Mouse (Mus musculus): ENCODE data around the gene Sgms1. TPM values are rescaled to one million over a fixed set of nuclear protein-coding genes. Genes with fewer than 3 reads are reported as not detected.

The Sgms1 gene
- polyA plus RNA-seq, 1 experiment = 10.8 TPM

DNA sequence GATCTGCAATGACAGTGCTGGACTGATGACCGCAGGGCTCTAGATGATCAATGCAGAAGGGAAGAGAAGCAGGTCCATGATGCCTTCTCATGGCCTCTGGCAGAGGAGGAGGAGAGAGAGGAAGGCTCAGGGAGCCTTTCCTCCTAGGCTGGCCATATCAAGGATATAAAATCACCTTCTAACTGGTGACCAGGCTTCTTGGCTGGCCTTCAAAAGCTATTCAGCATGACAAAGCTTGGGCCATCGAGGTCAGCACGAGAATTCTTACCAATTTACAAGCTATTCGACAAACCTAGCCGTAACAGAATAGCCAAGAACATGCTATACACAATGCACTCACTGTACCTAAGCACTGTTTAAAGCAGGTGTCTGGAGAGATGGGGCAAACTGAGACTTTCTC is 159.7 kb downstream of the Sgms1 start:
- Histone ChIP-seq H3K27me3 (replicated peaks) (no peaks in the 10 kb centered on the region), H3K9me3 (peaks cover 3% of the 10 kb centered on the region), H3K36me3 (replicated peaks; ENCODE audit: low read length) (peaks cover 84% of the 10 kb centered on the region), H3K4me1 (peaks cover 88% of the 10 kb centered on the region), H3K4me3 (replicated peaks) (peak overlapping the region; percentile 28)
- TF ChIP-seq GATA1 (IDR thresholded peaks at IDR 0.05; ENCODE audit: borderline replicate concordance, low read length) = no peak
- TF ChIP-seq FLI1 (IDR thresholded peaks at IDR 0.05; ENCODE audit: low read length) = no peak

GRCm38 (mm10) chr19:32227175-32227574 is 162.3 kb downstream of the Sgms1 start:
- H3K27me3 ChIP-seq (replicated peaks) = no peaks in the 10 kb centered on the region
- peak overlapping the region; percentile 2 for H3K4me3 ChIP-seq (replicated peaks)
- H3K36me3 ChIP-seq (replicated peaks; ENCODE audit: low read length) = peaks cover 86% of the 10 kb centered on the region
- TF ChIP-seq GATA1 (IDR thresholded peaks at IDR 0.05; ENCODE audit: borderline replicate concordance, low read length) = no peak
- no peak for TF ChIP-seq FLI1 (IDR thresholded peaks at IDR 0.05; ENCODE audit: low read length)
- H3K9me3 ChIP-seq = peaks cover 3% of the 10 kb centered on the region
- H3K4me1 ChIP-seq = peaks cover 88% of the 10 kb centered on the region

- no peak for TF ChIP-seq GATA1 (IDR thresholded peaks at IDR 0.05; ENCODE audit: borderline replicate concordance, low read length)
- TF ChIP-seq FLI1 (IDR thresholded peaks at IDR 0.05; ENCODE audit: low read length) = no peak
- Histone ChIP-seq H3K4me1 (peaks cover 86% of the 10 kb centered on the region), H3K36me3 (replicated peaks; ENCODE audit: low read length) (peaks cover 84% of the 10 kb centered on the region)
Observed at GRCm38 (mm10) chr19:32225097-32225490, 164.4 kb downstream of the Sgms1 start.

DNA sequence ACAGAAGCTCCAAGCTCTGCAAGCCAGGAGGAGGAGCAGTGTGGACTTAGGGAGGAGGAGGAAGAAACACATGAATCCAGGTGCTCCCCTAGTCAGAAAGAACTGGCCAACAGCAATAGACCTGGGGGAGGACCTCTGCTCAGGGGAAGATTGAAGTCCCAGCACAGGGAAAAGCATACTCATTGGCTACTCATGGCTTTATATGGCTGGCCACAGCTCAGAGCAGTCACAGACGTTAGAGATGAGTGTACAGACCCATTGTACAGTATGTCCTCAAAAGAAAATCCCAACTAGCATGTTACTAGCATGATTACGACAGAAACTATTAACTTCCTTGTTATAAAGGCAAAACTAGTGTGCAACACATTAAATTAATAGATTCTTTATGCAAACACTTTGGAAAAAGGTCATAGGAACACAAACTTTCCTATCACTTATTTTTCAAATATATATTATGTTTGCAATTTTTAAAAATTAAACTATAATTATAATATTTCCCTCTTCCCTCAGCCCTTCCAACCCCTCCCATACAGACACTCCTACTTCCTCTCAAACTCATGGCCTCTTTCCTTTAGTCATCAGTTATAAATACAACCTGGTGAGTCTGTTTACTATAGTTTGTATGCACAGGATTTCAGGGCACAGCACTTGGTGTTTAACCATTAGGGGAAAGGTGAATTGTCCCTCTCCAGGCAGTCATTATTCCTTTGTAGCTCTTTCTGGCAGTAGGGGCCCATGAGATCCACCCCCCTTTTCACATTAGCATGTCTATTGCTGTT is 165.0 kb downstream of the Sgms1 start:
- Histone ChIP-seq H3K4me1 (peaks cover 84% of the 10 kb centered on the region), H3K9me3 (peaks cover 3% of the 10 kb centered on the region), H3K4me3 (replicated peaks) (peak overlapping the region; percentile 43), H3K27me3 (replicated peaks) (no peaks in the 10 kb centered on the region), H3K36me3 (replicated peaks; ENCODE audit: low read length) (peaks cover 82% of the 10 kb centered on the region)
- TF ChIP-seq FLI1 (IDR thresholded peaks at IDR 0.05; ENCODE audit: low read length) = no peak
- TF ChIP-seq GATA1 (IDR thresholded peaks at IDR 0.05; ENCODE audit: borderline replicate concordance, low read length) = no peak

More at GRCm38 (mm10) chr19:32225097-32225490, 164.4 kb downstream of the Sgms1 start:
- peaks cover 3% of the 10 kb centered on the region for H3K9me3 ChIP-seq
- peak overlapping the region; percentile 51 for H3K4me3 ChIP-seq (replicated peaks)
- H3K27me3 ChIP-seq (replicated peaks) = no peaks in the 10 kb centered on the region

DNA sequence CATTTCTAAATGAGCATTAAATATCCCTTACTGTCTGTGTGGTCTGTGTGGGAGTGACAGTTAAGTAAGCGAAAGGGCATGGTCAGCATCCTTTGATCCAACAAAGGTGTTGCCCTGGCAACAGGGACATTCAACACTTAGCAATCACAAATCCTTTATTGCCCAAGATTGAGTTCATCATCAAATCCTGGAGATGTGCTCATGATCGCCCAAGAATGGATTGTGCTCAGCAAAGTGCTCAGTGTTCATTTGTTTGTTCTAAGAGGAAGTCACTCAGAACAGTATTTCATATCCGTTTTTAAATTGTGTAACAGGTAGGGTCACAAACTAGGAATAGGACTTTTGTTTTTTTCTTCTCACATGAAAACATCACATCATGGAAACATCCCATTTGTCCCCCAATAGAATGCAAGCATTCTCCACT is 165.8 kb downstream of the Sgms1 start:
- TF ChIP-seq FLI1 (IDR thresholded peaks at IDR 0.05; ENCODE audit: low read length) = no peak
- peaks cover 84% of the 10 kb centered on the region for H3K4me1 ChIP-seq
- no peak overlapping the region for H3K4me3 ChIP-seq (replicated peaks)
- peaks cover 3% of the 10 kb centered on the region for H3K9me3 ChIP-seq
- H3K27me3 ChIP-seq (replicated peaks) = no peaks in the 10 kb centered on the region
- peaks cover 84% of the 10 kb centered on the region for H3K36me3 ChIP-seq (replicated peaks; ENCODE audit: low read length)

GRCm38 (mm10) chr19:32222083-32222482 is 167.4 kb downstream of the Sgms1 start:
- Histone ChIP-seq H3K9me3 (peaks cover 3% of the 10 kb centered on the region), H3K36me3 (replicated peaks; ENCODE audit: low read length) (peaks cover 93% of the 10 kb centered on the region), H3K4me3 (replicated peaks) (peak overlapping the region; percentile 66), H3K27me3 (replicated peaks) (no peaks in the 10 kb centered on the region), H3K4me1 (peaks cover 93% of the 10 kb centered on the region)
- TF ChIP-seq FLI1 (IDR thresholded peaks at IDR 0.05; ENCODE audit: low read length) (no peak), GATA1 (IDR thresholded peaks at IDR 0.05; ENCODE audit: borderline replicate concordance, low read length) (no peak)

- TF ChIP-seq GATA1 (IDR thresholded peaks at IDR 0.05; ENCODE audit: borderline replicate concordance, low read length) (no peak), FLI1 (IDR thresholded peaks at IDR 0.05; ENCODE audit: low read length) (no peak)
- peaks cover 87% of the 10 kb centered on the region for H3K4me1 ChIP-seq
- H3K9me3 ChIP-seq = peaks cover 3% of the 10 kb centered on the region
- peaks cover 91% of the 10 kb centered on the region for H3K36me3 ChIP-seq (replicated peaks; ENCODE audit: low read length)
- H3K4me3 ChIP-seq (replicated peaks) = no peak overlapping the region
- no peaks in the 10 kb centered on the region for H3K27me3 ChIP-seq (replicated peaks)
Observed at GRCm38 (mm10) chr19:32220991-32221390, 168.5 kb downstream of the Sgms1 start.

GRCm38 (mm10) chr19:32216710-32217109 is 172.8 kb downstream of the Sgms1 start:
- no peak overlapping the region for H3K4me3 ChIP-seq (replicated peaks)
- peaks cover 89% of the 10 kb centered on the region for H3K36me3 ChIP-seq (replicated peaks; ENCODE audit: low read length)
- no peaks in the 10 kb centered on the region for H3K27me3 ChIP-seq (replicated peaks)
- H3K4me1 ChIP-seq = peaks cover 82% of the 10 kb centered on the region
- H3K9me3 ChIP-seq = no peaks in the 10 kb centered on the region
- TF ChIP-seq FLI1 (IDR thresholded peaks at IDR 0.05; ENCODE audit: low read length) = no peak
- no peak for TF ChIP-seq GATA1 (IDR thresholded peaks at IDR 0.05; ENCODE audit: borderline replicate concordance, low read length)

DNA sequence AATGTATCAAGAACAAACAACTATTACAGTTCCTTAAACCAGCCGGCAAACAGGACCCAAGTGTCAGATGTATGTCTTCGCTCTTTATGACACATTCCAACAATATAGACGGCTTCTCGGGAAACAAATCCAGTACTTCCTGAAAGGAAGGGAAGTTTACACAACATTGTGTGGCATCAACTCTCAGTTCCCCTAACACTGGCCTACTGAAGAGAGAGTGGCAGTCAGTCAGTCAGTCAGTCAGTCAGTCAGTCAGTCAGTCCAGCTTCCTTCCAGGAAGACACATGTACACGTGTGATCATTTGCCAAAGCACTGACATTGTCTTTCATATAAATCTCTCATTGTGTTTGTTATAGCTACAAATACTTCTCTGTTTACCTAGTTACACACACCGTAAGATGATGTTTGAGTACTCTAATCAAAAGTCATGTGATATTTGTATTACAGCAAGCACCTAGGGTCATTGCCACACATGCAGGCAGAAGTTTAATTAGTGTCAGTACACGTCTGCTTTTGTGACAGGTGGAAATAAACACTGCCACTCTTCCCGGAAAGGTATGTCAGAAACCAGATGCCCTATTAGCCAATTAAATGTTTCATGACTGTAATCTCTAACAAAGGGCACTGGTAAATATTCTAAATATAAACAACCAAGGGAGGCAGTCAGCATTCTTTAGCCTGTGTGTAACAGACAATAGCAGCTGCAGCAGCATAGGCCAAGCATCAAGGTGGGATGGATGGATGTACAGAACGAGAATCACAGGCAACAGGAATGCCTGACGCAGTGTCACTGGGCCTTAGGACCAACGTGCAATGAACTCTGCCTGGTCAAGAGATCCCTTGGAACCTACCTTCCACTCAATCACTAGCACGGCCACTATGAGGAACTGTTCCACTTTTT is 174.4 kb downstream of the Sgms1 start:
- Histone ChIP-seq H3K4me1 (peaks cover 83% of the 10 kb centered on the region), H3K9me3 (no peaks in the 10 kb centered on the region), H3K27me3 (replicated peaks) (no peaks in the 10 kb centered on the region), H3K4me3 (replicated peaks) (peak overlapping the region; percentile 67), H3K36me3 (replicated peaks; ENCODE audit: low read length) (peaks cover 84% of the 10 kb centered on the region)
- TF ChIP-seq GATA1 (IDR thresholded peaks at IDR 0.05; ENCODE audit: borderline replicate concordance, low read length) (no peak), FLI1 (IDR thresholded peaks at IDR 0.05; ENCODE audit: low read length) (no peak)

- Histone ChIP-seq H3K36me3 (replicated peaks; ENCODE audit: low read length) (peaks cover 70% of the 10 kb centered on the region), H3K4me1 (peaks cover 80% of the 10 kb centered on the region), H3K9me3 (no peaks in the 10 kb centered on the region), H3K4me3 (replicated peaks) (no peak overlapping the region), H3K27me3 (replicated peaks) (no peaks in the 10 kb centered on the region)
- no peak for TF ChIP-seq FLI1 (IDR thresholded peaks at IDR 0.05; ENCODE audit: low read length)
- no peak for TF ChIP-seq GATA1 (IDR thresholded peaks at IDR 0.05; ENCODE audit: borderline replicate concordance, low read length)
Observed at GRCm38 (mm10) chr19:32213577-32213976, 175.9 kb downstream of the Sgms1 start.
